Mouse (Mus musculus) heart, adult 2 months (tissue): ENCODE data around the gene D630003M21Rik.

Experiments
- CTCF ChIP-seq: fragments of 200-600 bp; IDR thresholded peaks from 2 replicates; pipeline ENCODE4 v1.8.1; 2022; ENCODE audit warnings: antibody characterized with exemption, mild to moderate bottlenecking, moderate library complexity
- POLR2A ChIP-seq: fragments of 200-500 bp; IDR thresholded peaks from 2 replicates; pipeline ENCODE4 v1.6.1; 2011; ENCODE audit warnings: mild to moderate bottlenecking, low read depth, low read length, control low read depth; ENCODE audit not compliant: insufficient read depth

DNA sequence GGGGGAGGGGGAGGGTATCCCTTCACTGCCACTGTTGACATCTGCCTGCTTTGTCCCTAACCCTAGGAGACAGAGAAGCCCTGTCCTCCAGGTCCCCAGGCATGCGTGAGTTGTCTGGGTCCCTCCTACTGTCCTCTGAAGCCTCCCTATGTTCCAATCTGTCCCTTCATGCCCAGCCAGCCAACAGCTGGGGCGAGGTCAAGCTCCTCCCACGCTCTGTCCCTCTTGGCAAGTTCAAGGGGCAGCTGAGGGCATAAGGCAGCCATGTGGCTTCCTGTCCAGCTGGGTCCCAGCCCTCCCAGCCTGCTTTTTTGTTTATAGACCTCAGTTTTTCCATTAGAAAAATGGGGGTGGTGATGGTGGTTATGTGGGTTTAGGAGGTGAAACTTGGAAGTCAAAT is 29.7 kb downstream of the D630003M21Rik start:
- TF ChIP-seq POLR2A (no peak), CTCF (no peak)
